Mouse (Mus musculus) midbrain, embryonic 13.5 days (tissue): ENCODE data around the gene Efhc1. TPM values are rescaled to one million over a fixed set of nuclear protein-coding genes. Genes with fewer than 3 reads are reported as not detected.

ENCODE experiments used
- ATAC-seq: fragments of 200-750 bp; cut with Nextera tagmentation; 2 replicates; pipeline ENCODE4 v1.8.0; 2017; ENCODE audit warnings: mild to moderate bottlenecking, moderate TSS enrichment, moderate library complexity
- H3K27ac ChIP-seq: fragments of 300-500 bp; sonication (generic); 2 replicates; pipeline ENCODE4 v1.5.1; 2015; ENCODE audit warnings: inconsistent platforms, mild to moderate bottlenecking, moderate library complexity
- H3K27me3 ChIP-seq: fragments of 300-500 bp; sonication (generic); 2 replicates; pipeline ENCODE4 v1.6.1; 2015; ENCODE audit warnings: mild to moderate bottlenecking, inconsistent platforms
- H3K36me3 ChIP-seq: fragments of 300-500 bp; sonication (generic); 2 replicates; pipeline ENCODE4 v1.6.1; 2015; ENCODE audit warnings: mild to moderate bottlenecking, inconsistent platforms
- H3K4me1 ChIP-seq: fragments of 300-500 bp; sonication (generic); replicated peaks from 2 replicates; pipeline ENCODE4 v1.6.1; 2015; ENCODE audit warnings: inconsistent platforms
- H3K4me2 ChIP-seq: fragments of 300-500 bp; sonication (generic); replicated peaks from 2 replicates; pipeline ENCODE4 v1.6.1; 2015; ENCODE audit warnings: moderate library complexity, mild to moderate bottlenecking, inconsistent platforms
- H3K4me3 ChIP-seq: fragments of 300-500 bp; sonication (generic); replicated peaks from 2 replicates; pipeline ENCODE4 v1.5.1; 2015; ENCODE audit warnings: mild to moderate bottlenecking, inconsistent platforms
- H3K9ac ChIP-seq: fragments of 300-500 bp; sonication (generic); replicated peaks from 2 replicates; pipeline ENCODE4 v1.6.1; 2015; ENCODE audit warnings: mild to moderate bottlenecking, inconsistent platforms
- H3K9me3 ChIP-seq: fragments of 300-500 bp; sonication (generic); 2 replicates; pipeline ENCODE4 v1.6.1; 2016; ENCODE audit warnings: mild to moderate bottlenecking, inconsistent platforms
- WGBS: fragments of 180-500 bp; shearing (Covaris S2); methylation state at CpG from one replicate; pipeline ENCODE4 v1.1.7; 2015; 5-methylcytosine and 5-hydroxymethylcytosine counted together
- polyA plus RNA-seq: library from polyadenylated mRNA; unstranded; fragments of >200 nt; fragmentation: Nextera tagmentation; extraction: Ambion mirVana; gene quantifications from 2 replicates; pipeline ENCODE4 v1.2.1, GENCODE M21; 2015

Efhc1 gene
- 1.5 TPM in 2 replicates for polyA plus RNA-seq

DNA sequence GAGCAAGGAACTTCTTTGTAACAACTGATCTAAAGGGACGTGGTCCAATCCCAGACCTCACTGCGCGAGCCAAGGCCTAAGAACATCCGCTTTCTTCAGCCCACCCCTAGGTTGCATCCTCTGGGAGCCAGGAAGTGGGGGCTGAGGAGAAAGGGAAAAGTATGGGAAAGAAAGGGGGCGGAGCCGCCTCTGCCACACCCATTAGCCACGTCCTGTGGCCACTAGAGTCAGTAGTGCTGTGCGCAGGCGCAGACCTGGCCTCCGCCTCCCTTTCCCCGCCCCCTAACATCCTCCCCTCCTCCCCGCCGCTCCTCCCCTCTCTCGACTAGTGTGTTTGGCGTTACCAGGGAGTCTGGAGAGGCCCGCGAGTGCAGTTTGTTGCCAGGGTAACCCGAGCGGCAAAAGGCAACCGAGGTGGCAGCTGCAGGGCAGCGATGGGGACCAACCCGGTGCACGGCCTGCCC is at the start of gene Efhc1:
Gene Efhc1 (plus strand): TSS at position 327 of the 464 bp plus-strand sequence.
- Histone ChIP-seq H3K4me3 (peak within 1 kb of the TSS; percentile 56), H3K27me3 (no peaks in the 10 kb centered on the region), H3K9ac (peak within 1 kb of the TSS; percentile 79), H3K9me3 (no peaks in the 10 kb centered on the region), H3K4me1 (peaks cover 10% of the 10 kb centered on the region), H3K4me2 (peak within 1 kb of the TSS; percentile 66), H3K36me3 (no peaks in the 10 kb centered on the region), H3K27ac (peak within 1 kb of the TSS; percentile 91)
- WGBS = 1% methylated on average over 23 of the region's 23 CpGs
- ATAC-seq = peak; percentile 98

DNA sequence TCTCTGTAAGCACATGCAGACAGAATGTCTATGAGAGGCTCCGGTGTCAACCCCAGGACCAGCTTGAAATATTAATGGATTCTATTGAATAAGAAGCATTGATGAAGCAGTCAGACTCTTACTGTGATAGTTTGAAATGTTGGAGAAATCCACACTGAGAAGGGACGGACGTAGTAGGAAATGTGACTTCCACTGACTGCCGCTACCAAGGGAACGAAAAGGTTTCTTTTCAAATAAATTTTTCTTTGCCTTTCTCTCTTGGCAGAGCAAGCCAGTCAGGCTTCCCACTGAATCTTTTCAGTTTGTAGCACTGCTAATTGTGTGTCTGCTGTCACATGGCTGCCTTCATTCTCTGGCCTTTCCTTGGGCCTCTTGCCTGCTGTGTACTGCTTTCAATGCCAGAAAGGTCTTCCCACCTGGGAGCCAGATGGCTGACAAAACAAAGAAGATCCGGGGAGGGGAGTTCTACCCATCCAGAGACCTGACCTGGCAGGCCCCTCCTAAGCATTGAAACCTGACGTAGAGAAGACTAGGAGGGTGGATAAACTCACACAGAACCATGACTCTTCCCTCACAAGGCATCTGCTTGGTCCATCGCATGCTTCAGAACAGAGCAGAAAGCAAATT is 45.8 kb upstream of the Efhc1 start:
- no peaks in the 10 kb centered on the region for H3K36me3 ChIP-seq
- no peak overlapping the region for H3K9ac ChIP-seq
- H3K27ac ChIP-seq = peak overlapping the region; percentile 30
- ATAC-seq = peak; percentile 77
- WGBS = 63% methylated on average over 8 of the region's 8 CpGs
- peaks cover 13% of the 10 kb centered on the region for H3K4me1 ChIP-seq
- no peaks in the 10 kb centered on the region for H3K27me3 ChIP-seq
- no peaks in the 10 kb centered on the region for H3K9me3 ChIP-seq
- no peak overlapping the region for H3K4me2 ChIP-seq
- no peak overlapping the region for H3K4me3 ChIP-seq

DNA sequence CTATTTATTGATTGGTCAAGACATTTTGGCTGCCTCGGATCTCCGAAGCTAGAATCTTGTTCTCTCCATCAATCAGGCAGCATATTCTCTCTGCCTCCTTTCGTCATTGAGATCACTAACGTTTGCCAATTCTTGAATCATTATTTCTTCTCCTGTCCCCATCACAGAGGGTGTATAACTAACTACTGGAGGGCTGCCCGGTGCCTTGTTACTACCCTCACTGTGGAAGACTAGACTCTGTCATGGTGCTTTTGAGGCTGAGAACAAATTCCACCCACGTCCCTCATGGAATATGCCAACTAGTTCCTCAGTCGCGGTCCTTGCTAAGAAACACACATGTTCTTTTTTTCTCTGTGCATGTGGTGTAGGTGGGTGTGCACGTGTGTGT is 45.3 kb upstream of the Efhc1 start:
- Histone ChIP-seq H3K27ac (peak overlapping the region; percentile 30; the same call in 1 of the 2 replicates), H3K27me3 (no peaks in the 10 kb centered on the region), H3K9ac (no peak overlapping the region), H3K4me2 (no peak overlapping the region), H3K4me1 (peaks cover 13% of the 10 kb centered on the region), H3K36me3 (no peaks in the 10 kb centered on the region), H3K4me3 (no peak overlapping the region), H3K9me3 (no peaks in the 10 kb centered on the region)
- 85% methylated on average over 9 of the region's 9 CpGs for WGBS
- no peak for ATAC-seq

DNA sequence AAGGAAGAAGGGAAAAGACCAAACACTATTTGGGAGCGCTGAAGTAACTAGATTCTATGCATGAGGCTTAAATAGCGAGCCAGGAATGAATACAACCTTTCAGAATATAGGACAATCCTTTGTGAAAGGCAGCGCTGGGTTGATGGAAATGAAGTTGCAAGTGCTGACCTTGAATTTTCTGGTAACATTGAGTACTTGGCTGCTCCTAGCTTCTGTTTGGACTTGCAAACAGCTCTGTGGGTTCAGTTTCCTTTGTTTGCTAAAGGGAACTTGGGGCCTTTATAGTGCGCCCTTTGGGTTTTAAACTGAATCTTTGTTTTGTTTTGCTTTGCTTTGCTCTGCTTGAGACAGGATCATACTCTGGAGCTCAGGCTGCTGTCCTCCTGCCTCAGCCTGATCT is 42.9 kb upstream of the Efhc1 start:
- no peak for ATAC-seq
- H3K4me1 ChIP-seq = peaks cover 21% of the 10 kb centered on the region
- H3K4me2 ChIP-seq = no peak overlapping the region
- no peak overlapping the region for H3K4me3 ChIP-seq
- WGBS = 5% methylated on average over 4 of the region's 4 CpGs
- H3K27me3 ChIP-seq = no peaks in the 10 kb centered on the region
- no peak overlapping the region for H3K9ac ChIP-seq
- H3K36me3 ChIP-seq = no peaks in the 10 kb centered on the region
- no peaks in the 10 kb centered on the region for H3K9me3 ChIP-seq
- peak overlapping the region; percentile 44; the same call in 1 of the 2 replicates for H3K27ac ChIP-seq

DNA sequence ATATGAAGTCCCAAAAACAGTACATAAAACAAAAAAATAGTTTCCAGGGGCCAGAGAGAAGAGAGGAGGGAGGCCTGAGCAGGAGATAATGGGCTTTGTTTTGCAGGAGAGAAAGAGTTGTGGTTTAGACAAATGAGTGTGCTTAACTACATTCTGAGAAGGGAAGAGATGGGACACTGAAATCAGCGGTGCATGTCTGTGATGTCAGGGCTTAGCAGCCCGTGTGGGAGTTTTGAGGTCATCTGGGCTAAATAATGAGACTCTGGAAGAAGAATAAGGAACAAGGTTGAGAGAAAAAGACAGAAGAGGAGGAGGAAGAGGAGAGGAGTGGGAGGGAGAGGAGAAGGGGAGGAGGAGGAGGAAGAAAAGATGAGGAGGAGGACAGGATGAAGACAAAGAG is 39.3 kb upstream of the Efhc1 start:
- no peak overlapping the region for H3K4me3 ChIP-seq
- H3K27me3 ChIP-seq = no peaks in the 10 kb centered on the region
- no peak for ATAC-seq
- 4% methylated on average over 2 of the region's 2 CpGs for WGBS
- H3K4me2 ChIP-seq = no peak overlapping the region
- no peaks in the 10 kb centered on the region for H3K9me3 ChIP-seq
- H3K9ac ChIP-seq = 0 out of 2 replicates have a peak overlapping the region, but pooled peaks have one; percentile 25
- H3K36me3 ChIP-seq = no peaks in the 10 kb centered on the region
- peaks cover 21% of the 10 kb centered on the region for H3K4me1 ChIP-seq
- peak overlapping the region; percentile 9; the same call in 1 of the 2 replicates for H3K27ac ChIP-seq

DNA sequence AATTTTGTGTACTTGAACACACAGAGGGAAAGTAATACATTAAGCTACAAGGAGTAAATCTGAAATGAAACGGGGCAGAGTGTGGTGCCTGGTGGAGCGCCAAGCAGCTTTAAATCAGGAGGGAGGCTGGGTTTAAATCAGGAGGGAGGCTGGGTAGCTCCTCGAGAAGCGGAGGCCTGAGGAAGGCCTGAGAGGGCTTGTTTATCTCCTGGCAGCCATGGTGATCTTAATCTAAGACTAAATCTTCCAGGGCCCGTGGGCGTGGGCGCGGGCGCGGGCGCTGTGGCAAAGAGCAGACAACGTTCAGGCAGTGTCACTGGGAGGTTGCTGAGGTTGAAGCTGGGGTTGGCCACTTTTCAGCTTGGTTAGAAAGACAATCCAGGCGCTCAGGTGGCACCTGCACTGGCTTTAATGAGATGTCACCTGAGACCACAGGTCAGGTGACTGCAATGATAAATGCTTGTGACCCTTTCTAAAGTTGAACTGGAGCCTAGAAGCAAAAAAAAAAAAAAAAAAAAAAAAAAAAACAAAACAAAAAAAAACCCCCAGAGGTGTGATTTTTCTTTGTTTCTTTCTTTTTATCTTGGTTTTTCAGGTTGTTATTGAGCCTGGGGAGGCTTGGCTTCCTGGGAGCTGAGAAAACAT is 38.8 kb upstream of the Efhc1 start:
- Histone ChIP-seq H3K9me3 (no peaks in the 10 kb centered on the region), H3K36me3 (no peaks in the 10 kb centered on the region), H3K9ac (0 out of 2 replicates have a peak overlapping the region, but pooled peaks have one; percentile 25), H3K4me1 (peaks cover 21% of the 10 kb centered on the region), H3K27me3 (no peaks in the 10 kb centered on the region), H3K4me2 (no peak overlapping the region), H3K27ac (peak overlapping the region; percentile 9; the same call in 1 of the 2 replicates), H3K4me3 (no peak overlapping the region)
- no peak for ATAC-seq
- 44% methylated on average over 13 of the region's 13 CpGs for WGBS

DNA sequence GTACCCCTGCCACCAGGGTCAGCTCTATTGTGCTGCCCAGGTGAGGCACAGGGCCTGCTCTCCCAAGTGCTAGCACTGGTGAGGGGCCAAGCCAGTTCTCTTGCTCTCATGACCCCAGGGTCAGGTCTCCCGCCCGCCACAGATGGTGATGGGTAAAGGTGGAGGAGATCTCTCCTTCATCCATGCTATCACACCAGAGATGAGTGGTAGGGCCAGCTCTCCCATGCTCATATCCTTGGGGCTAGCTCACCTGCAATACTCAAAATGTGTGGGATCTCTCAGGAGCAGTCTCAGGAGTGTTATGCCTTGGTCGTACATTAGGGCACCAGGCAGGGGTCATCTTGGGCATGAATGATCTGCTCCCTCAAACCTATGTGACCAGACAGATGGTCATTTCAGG is 36.7 kb upstream of the Efhc1 start:
- Histone ChIP-seq H3K9ac (no peak overlapping the region), H3K36me3 (no peaks in the 10 kb centered on the region), H3K27ac (no peak overlapping the region), H3K27me3 (no peaks in the 10 kb centered on the region), H3K4me1 (peaks cover 8% of the 10 kb centered on the region), H3K4me2 (no peak overlapping the region), H3K9me3 (no peaks in the 10 kb centered on the region), H3K4me3 (no peak overlapping the region)
- ATAC-seq = peak; percentile 54
- 90% methylated on average over 3 of the region's 3 CpGs for WGBS

DNA sequence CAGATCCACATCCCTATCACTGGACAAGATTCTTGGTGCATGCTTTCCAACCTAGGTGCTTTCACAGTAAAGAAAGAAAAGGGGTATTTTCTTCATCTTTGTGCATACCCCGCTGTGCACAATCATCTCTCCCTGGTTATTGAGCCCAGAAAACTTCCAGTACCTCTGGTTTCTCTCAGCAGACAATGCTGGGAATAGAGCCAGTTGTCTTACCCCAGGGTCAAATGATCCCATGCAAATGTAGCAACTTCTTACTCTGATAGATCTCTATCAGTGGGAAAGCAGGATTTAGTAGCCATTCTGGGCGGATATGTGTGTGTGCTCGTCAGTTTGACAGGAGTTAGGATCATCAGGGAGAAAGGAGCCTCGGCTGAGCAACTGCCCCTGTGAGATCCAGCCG is 35.8 kb upstream of the Efhc1 start:
- no peak overlapping the region for H3K27ac ChIP-seq
- 79% methylated on average over 5 of the region's 5 CpGs for WGBS
- H3K27me3 ChIP-seq = no peaks in the 10 kb centered on the region
- peaks cover 8% of the 10 kb centered on the region for H3K4me1 ChIP-seq
- no peaks in the 10 kb centered on the region for H3K36me3 ChIP-seq
- H3K4me3 ChIP-seq = no peak overlapping the region
- H3K9ac ChIP-seq = no peak overlapping the region
- no peaks in the 10 kb centered on the region for H3K9me3 ChIP-seq
- no peak for ATAC-seq
- no peak overlapping the region for H3K4me2 ChIP-seq

DNA sequence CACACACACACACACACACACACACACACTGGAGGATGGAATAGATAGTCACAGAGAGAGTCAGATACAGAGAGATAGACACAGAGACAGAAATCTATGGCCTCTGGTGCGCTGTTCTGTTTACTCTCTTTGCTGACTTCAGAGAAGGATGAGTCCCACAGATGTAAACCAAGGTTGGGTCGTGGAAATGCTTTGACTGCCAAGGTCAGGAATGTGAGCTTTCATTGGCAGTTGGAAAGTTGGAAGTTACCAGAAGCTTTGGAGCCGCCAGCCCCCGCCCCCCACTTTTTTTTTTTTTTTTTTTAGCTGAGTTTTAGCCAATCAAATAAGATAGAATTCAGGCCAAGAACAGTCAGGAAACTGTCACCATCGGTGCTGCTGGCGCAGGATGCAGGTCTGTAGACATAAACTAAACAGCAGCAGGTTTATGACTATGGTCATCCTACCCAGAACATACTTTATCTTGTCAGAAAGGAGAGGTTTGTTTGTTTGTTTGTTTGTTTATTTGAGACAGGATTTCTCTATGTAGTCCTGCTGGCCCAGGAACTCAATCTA is 33.9 kb upstream of the Efhc1 start:
- peaks cover 10% of the 10 kb centered on the region for H3K4me1 ChIP-seq
- WGBS = 88% methylated on average over 6 of the region's 6 CpGs

DNA sequence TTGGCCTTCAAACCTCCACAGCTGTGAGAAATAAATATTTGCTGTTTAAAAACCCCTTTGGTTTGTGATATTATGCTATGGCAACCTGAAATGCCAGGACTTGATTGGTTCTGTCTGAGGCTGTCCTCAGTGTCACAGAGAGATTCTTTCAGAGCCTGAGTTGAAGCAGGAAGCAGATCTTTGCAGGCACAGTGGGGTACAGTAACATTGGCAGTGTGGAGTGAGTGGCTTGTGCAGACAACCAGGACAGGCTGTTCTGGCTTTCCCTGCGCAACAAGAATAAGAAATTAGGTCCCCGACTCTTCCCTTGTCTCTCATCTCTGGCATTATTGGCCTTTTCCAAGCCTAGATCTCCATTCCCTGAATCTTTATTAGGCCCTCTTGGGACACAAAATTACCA is 31.7 kb upstream of the Efhc1 start:
- H3K27me3 ChIP-seq = no peaks in the 10 kb centered on the region
- H3K4me2 ChIP-seq = no peak overlapping the region
- no peak overlapping the region for H3K4me3 ChIP-seq
- H3K4me1 ChIP-seq = peaks cover 14% of the 10 kb centered on the region
- H3K9me3 ChIP-seq = no peaks in the 10 kb centered on the region
- no peak overlapping the region for H3K9ac ChIP-seq
- no peak overlapping the region for H3K27ac ChIP-seq
- ATAC-seq = no peak
- no peaks in the 10 kb centered on the region for H3K36me3 ChIP-seq
- WGBS = 87% methylated on average over 2 of the region's 2 CpGs

More for the DNA sequence above, 33.9 kb upstream of the Efhc1 start:
- Histone ChIP-seq H3K9ac (no peak overlapping the region), H3K27ac (no peak overlapping the region), H3K4me3 (no peak overlapping the region), H3K36me3 (no peaks in the 10 kb centered on the region), H3K4me2 (no peak overlapping the region), H3K27me3 (no peaks in the 10 kb centered on the region), H3K9me3 (no peaks in the 10 kb centered on the region)
- ATAC-seq = no peak

DNA sequence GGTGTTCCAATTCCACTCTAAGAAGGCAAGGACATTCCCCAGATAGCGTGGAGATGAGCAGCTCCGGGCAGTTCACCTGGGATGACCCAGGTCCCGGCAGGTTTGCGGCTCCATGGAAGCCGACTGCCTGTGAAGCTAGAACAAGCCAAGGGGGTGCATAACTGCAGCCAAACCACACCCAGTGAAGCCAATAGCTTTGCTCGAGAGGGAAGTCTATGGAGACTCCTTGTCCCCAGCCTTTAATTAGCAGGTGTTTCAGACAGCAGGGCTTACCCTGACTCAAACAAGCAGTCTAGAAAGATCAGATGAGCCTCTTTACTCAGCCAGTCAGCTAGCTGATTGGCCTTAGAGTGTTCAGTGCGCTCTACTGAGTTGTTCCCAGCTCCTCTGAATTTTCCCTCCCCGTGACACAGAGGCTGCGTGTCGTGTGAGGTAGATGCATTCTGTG is 30.3 kb upstream of the Efhc1 start:
- Histone ChIP-seq H3K4me2 (no peak overlapping the region), H3K27ac (no peak overlapping the region), H3K9ac (no peak overlapping the region), H3K4me3 (no peak overlapping the region), H3K27me3 (no peaks in the 10 kb centered on the region), H3K9me3 (no peaks in the 10 kb centered on the region), H3K36me3 (no peaks in the 10 kb centered on the region), H3K4me1 (peaks cover 14% of the 10 kb centered on the region)
- peak; percentile 53 for ATAC-seq
- 84% methylated on average over 10 of the region's 10 CpGs for WGBS
